Mouse (Mus musculus) induced T-regulatory cell, adult 2 months (primary cell): Measurements from ENCODE around the gene Inip.
"Not testable (repeated sequence)": the region's sequence is repeated elsewhere in the genome, so short reads cannot be mapped to it uniquely, and the experiment has no call there.

ENCODE experiments used
- DNase-seq: peaks from one replicate; pipeline ENCODE4 v3.0.0-alpha.2; 2012; ENCODE audit warnings: low read depth

The Inip gene

DNA sequence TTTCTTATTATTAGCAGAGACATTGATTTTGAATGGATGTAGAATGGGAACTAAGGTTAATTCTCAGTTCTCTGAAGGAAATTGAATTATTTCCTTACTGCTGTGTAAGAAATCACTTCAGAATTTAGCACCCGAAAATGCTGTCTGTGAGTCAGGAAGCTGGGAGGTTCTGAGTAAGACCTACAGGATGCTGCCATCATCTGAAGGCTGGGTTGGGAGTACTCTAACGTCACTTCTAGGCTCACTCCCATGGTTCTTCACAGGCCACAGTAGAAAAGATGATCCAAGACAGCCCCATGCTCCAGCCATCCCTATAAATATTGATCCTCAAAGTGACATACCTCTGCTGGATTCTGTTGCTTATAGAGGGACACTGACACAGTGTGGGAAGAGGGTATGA lies 6.1 kb upstream of the Inip start:
- DNase-seq = no peak

DNA sequence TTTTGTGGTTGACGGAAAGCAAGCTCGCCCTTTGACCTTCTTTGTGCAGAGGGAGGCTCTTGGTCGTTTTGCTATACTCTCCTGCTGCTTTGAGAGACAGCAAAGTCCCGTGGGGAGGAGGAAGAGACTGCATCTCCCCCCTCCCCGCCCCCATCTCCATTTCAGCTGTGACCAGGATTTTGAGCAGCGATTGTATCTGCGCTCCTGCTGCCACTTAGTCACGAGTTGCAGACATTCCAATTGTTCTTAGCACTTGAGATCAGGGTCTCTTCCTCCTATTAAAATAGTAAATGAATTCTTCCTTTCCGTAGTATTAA lies 5.4 kb upstream of the Inip start:
- no peak for DNase-seq

DNA sequence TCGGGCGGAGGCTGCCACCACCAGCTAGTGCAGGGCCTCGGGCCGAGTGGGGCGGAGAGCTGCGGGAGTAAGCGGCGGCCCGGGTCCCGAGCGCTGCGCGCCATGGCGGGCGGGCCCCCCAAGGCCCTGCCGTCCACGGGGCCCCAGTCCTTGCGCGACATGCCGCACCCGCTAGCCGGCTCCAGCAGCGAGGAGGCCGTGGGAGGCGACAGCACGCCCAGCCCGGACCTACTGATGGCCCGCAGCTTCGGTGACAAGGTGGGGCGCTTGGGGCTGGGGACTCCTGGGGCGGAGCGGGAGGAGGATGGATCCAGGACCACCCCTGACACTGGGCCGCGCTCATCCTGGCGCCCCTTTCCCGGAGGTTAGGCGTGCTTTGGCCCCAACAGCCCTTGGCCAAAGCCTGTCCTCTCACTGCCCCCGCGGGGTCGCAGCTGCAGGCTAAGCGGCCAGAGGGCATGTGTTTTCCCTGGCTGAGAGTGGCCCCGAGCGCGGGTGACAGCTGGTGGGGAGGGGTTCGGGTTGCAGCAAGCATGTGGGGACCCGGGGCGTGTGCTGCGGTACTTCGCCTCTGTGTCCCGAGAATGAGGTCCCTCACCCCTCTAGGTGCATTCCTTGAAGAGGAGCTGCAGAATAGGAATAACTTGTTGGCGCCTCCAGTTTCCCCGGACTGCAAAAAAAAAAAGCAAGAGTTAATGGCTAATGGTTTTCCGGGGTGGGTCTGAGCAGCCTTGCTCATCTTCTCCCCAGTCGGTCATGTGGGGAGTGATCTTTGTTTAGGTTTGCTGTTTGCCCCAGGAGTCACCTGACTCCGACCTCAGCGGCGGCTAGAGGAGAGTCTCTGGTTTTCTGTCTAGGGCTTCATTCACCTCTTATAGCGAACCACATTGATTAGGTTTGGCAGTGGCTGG lies 4.8 kb upstream of the Inip start:
- peak; percentile 76 for DNase-seq

DNA sequence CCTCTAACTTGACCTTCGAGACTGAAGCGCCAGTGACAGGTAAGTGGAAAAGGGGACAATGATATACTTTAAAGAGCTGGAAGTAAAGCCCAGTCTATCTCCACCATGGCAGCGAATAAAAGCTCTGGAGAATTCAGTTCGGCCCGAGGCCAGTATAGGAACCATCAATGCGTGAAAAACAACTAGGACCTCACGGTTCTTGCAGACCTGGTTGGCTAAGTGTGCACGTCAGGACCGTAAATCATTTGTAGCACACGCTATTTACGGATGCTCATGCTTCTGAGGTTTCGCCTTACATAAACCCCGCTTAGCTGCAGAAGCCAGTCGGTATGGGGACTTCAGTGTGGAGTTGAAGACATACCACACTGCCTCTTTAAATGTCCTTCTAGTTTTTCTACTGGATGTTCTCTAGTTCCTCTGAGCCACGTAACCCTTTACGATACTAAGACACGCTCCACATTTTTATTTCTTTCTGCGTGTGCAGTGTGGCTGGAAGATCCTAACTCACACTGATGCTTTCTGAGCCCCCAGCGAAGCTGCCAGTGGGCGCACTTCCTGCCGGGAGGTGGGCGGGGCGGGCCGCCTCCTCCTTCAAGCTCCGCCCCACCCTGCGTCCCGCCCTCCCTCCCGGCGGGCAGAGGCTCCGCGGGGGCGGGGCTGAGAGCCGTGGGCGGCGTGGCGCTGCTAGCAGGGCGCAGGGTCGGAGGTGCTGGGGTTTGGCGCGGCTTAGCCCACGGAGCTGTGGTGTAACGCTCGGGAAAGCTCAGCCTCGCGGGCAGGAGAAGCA lies 4.0 kb upstream of the Inip start, which contains the start of gene Snx30:
Snx30 (plus strand) TSS at position 660 of the 787 bp plus-strand sequence.
- peak; percentile 93 for DNase-seq

DNA sequence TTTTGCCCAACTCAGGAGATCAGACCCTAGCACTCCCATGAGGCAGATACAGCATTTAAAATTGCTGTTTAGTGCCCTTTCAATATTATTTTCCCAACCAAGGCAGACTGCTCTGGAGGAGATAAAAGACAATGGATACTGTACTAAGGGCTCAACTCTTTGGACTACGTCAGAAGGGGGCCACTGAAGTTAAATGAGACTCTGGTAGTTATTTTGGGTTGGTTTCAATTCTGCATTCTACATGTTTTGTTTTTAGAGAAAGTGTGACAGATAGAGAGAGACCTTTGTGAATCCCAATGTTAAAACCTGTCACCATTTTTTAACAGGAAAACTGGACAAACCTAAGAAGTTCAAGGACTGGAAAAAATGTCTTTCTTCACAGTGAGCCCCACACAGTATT lies 3.4 kb upstream of the Inip start:
- DNase-seq = no peak

DNA sequence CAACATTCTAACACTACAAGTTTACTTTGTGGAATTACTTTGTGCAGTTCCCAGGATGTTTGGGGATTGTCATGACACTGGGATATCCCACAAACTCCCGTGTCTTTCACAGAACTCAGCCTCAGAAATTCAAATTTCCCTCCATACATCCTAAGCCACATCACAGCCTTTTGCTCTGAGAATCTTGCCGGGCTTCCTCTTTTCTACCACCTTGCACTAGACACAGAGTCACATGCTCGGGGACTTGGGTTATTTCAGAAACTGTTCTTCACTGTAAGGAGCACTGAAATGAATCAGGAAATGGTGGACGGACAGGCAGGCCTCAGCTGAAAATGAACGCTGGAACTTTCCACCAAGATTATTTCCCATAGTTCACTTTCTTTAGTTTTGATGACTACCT lies 2.0 kb upstream of the Inip start:
- DNase-seq = no peak

DNA sequence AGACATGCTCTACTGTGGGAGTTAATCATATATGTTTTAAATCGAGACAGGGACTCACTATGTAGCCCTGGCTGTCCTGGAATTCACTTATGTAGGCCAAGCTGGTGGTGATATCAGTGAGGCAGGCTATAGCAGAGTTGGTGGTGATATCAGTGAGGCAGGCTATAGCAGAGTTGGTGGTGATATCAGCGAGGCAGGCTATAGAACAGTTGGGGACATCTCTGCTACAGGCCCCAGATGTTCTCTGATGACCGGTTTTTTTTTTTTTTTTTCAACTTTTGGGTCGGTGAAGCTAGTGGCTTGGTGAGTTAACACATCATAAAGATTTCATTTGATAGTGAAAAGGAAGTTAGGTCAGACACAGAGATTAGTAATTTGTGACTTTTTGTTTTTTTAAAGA lies 1.4 kb upstream of the Inip start:
- no peak for DNase-seq

GRCm38 (mm10) chr4:59802107-59802506 lies 718 bp upstream of the Inip start:
- DNase-seq = no peak

GRCm38 (mm10) chr4:59800181-59800580 lies 1.2 kb downstream of the Inip start:
- DNase-seq = no peak

DNA sequence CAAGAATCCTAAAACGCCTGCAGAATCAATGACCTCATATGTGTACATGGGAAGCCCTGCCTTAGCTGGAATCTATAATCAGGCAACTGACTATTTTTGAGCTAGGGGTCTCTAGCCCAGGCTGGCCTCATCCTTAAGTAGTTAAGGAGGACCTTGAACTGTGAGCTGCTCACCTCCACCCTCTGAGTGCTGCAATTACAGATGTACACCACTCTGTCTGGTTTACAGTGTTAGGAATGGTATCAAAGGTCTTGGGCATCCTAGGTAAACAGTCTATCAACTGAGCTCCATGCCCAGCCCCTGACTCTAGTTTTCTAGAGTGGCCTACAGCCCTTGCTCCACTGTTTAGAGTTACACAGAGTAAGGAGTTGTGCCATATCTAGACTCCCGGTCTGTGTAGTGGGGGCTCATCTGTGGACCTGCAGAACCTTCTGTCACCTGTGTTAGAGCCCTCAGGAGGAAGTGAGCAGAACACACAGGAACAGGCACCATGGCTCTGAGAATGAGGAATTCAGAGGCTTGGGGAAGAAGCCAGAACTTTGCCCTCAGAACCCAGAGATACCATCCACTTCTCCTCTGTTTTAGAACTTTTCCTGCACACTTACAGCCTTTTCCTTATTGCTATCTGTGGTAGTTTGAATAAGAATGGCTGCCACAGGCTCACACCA lies 5.5 kb downstream of the Inip start:
- DNase-seq = no peak

- no peak for DNase-seq
Observed at GRCm38 (mm10) chr4:59794116-59794515, 7.3 kb downstream of the Inip start.

DNA sequence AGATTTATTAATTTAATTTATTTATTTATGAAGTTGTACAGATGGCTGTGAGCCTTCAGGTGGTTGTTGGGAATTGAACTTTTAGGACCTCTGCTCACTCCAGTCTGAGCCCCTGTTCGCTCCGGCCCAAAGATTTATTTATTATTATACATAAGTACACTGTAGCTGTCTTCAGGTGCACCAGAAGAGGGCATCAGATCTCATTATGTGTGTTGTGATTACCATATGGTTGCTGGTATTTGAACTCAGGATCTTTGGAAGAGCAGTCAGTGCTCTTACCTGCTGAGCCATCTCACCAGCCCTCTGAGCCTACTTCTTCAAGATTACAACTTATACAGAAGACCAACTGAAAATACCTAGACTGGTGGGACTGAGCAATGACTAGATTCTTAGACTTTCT lies 7.8 kb downstream of the Inip start:
- DNase-seq = not testable (repeated sequence)

GRCm38 (mm10) chr4:59789015-59789414 lies 12.4 kb downstream of the Inip start:
- no peak for DNase-seq

GRCm38 (mm10) chr4:59787126-59787525 lies 14.3 kb downstream of the Inip start:
- DNase-seq = no peak

DNA sequence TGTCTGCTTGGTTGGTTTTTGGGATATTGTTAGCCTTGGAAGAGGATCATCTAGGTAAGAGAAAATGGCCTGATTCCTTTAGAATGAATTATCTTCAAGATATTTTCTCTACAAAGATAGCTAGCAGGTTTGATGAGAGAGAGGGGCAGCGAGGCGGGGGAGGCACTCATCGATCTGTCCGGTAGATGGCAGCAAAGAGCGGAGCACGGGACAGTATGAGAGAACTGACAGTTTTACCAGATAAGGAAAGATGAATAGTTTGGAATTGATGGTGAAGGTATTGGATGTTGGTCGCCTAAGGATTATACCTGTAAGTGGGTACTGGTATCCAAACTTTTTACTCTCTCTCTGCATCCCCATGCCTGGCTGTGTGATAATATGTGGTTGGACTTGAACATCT lies 14.7 kb downstream of the Inip start:
- DNase-seq = peak; percentile 84

- no peak for DNase-seq
Observed at GRCm38 (mm10) chr4:59785412-59785811, 16.0 kb downstream of the Inip start.

DNA sequence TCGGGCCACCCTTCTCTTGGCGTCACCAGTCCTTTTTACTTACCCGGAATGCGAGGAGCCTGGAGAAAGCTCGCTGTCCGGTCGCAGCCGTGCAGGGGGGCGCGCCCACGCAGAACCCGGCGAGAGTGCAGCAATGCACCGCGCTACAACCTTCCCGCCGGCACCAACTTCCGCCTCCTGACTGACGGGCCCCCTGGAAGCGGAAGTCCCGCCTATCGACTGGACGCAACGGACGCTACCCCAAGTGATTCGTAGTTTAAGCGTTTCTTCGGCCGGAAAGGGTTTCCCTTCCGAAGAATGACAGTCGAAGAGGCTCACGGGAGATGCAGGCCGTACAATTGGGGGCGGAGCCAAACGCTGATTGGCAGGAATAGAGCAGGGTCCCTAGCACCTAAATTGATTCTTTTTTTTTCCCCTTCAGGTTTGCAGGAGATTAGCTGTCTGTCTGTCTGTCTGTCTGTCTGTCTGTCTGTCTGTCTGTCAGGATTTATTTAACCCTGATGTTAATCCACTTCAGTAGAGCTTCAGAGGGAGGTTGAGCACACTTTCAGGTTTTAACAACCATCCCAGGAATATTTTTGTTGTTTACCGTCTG lies 17.6 kb downstream of the Inip start:
- peak; percentile 99 for DNase-seq

GRCm38 (mm10) chr4:59782853-59783684 lies 18.3 kb downstream of the Inip start:
- no peak for DNase-seq

DNA sequence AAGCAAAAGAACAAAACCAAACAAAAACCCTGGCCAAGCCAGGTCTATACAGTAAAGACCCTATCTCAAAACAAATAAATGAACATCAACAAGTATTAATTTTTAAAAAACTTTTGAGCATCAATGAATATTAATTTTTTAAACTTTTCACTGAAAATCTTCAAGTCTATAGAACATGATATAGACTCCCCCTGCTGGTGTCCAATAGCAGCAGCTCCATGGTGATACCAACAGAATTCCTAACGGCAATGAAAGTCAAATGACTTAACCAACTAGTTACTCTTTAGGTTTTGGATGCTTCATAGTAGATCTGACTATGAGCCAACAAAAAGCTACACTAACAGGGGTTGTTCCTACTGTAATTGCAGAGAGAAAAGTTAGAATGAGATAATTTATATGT lies 20.8 kb downstream of the Inip start:
- peak; percentile 39 for DNase-seq

- DNase-seq = no peak
Observed at GRCm38 (mm10) chr4:59777828-59778227, 23.6 kb downstream of the Inip start.

GRCm38 (mm10) chr4:59772171-59772879 lies 29.1 kb downstream of the Inip start:
- DNase-seq = no peak
